Mouse (Mus musculus) activated CD4-positive, CD25-positive, alpha-beta regulatory T cell, adult 4 months (primary cell): Measurements from ENCODE around the gene Stx7. TPM values are rescaled to one million over a fixed set of nuclear protein-coding genes. Genes with fewer than 3 reads are reported as not detected.

Experiments
- ATAC-seq: one replicate; pipeline ENCODE4 v1.8.0; 2017
- polyA plus RNA-seq, 2 experiments: library from polyadenylated mRNA; unstranded; fragments of 100-300 nt; shearing (Covaris generic); gene quantifications; one replicate each; pipeline ENCODE4 v1.2.1; 2017

The Stx7 gene
- polyA plus RNA-seq, 2 experiments from 2014 or later: 23.3 to 33.2 TPM

DNA sequence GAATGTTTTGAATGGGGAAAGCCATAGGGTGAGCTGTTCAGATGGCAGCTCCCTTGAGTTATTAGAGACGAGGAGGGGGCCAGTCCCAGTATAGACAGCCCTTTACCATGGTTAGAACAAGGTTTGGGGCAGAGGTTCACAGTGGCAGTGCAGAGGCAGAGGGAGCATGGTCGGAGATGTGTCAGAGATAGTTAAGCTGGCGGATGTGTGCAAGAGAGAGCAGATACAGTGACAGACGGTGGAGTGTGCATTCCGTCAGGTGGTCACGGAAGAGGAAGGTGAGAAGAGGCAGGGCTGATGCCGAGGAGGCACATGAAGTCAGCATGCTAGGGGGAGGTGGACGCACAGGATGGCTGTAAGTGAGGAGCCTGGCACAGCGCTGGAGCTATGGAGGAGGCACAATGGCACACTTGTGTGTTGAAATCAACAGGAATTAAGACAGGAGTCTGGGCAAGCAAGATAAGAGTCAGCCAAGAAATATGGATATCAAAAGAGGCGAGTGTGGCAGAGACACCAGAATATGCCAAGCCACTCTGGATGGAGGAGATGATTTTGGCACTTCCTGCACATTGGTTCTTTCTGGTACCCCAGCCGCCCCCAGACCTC lies 19.0 kb downstream of the Stx7 start:
- ATAC-seq: no peak

- no peak for ATAC-seq
These were observed 19.8 kb downstream of the Stx7 start for GRCm38 (mm10) chr10:24168854-24169253.

GRCm38 (mm10) chr10:24171906-24172459 lies 22.9 kb downstream of the Stx7 start:
- ATAC-seq: no peak

DNA sequence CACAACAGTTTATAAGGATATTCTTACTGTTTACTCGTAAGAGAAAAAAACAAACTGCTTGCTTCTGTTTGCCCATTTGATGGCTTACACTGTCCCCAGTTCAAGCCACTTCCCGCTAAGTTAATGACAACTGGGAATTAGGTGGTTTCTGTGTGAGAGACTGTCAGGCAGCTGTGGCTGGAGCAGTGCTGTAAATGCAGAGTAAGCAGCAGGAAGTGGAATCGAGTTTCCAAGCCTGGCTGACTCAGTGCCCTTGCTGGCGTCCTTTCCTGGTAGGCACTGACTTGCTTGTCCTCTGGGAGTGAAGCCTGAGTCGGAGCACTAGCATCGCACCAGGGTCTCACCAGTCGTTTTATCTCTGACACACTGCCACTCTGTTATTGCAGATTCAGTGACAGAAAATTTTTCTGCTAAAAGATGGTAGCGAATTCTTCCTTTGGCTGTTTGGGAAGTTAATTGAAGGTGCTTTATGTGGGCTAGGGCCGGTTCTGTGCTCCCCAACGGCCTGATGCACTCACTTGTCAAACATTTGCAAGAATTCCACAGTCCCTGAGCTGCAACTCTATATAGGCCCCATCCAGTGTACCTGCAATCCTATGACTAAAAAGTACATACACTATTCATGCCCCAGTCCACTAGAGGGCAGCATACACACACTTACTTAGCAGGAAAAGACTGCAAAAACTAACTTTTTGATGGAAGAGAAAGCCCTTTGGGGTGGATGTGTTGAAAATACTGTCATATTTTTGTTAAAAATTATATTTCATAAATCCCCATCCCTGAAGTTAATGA lies 24.3 kb downstream of the Stx7 start:
- ATAC-seq: peak; percentile 73

GRCm38 (mm10) chr10:24190392-24190791 lies 41.3 kb downstream of the Stx7 start:
- ATAC-seq: no peak

DNA sequence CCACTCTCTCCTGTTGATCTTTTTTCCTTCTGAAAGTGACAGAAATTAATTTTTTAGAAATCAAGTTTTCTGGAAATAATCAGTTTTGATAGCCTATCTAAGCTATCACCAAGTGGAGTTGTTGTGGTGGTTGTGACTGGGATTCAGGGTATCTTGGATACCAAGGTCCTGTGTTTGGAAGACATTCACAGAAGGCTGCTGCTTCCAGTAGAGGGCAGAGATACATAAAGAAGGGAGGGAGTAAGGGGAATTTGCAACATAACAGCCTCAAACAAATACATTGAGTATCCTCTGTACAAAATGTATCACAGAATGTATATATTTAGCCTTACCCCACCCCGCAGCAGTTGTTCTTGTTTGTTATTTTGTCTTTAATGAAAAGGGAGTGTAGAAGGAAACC lies 42.9 kb downstream of the Stx7 start:
- no peak for ATAC-seq

- no peak for ATAC-seq
These were observed 50.2 kb downstream of the Stx7 start for GRCm38 (mm10) chr10:24199303-24199702.

DNA sequence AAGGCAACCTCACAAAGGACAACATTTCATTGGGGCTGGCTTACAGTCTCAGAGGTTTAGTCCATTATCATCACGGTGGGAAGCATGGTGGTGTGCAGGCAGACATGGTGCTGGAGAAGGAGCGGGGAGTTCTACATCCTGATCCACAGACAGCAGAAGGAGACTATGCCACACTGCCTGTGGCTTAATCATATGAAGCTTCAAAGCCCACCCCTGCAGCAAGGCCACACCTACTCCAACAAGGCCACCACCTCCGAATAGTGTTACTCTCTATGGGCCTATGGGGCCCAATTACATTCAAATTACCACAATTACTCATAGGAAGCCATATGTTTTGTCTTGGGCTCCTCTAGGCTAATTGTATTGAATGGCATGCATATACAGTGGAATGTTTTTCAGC lies 51.0 kb downstream of the Stx7 start:
- no peak for ATAC-seq

GRCm38 (mm10) chr10:24210075-24210474 lies 61.0 kb downstream of the Stx7 start:
- ATAC-seq: no peak

DNA sequence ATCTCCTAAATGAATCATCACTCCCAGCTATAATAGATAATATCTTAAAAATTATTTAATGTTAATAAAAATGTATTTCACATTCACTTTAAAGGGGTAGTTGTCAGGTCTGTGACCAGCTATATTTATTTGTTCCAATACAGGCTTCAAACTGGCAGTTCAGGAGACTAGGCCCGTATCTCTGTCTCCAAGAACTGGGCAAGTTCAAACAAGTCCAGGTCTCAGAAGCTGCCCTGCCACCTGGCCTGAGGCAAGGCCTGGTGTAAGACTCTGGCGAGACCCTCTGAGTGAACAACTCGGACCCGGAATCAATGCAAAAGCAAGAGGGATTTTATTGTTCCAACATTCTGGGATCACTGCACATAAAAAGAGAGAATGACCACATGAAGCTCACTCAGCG lies 64.2 kb downstream of the Stx7 start:
- no peak for ATAC-seq

DNA sequence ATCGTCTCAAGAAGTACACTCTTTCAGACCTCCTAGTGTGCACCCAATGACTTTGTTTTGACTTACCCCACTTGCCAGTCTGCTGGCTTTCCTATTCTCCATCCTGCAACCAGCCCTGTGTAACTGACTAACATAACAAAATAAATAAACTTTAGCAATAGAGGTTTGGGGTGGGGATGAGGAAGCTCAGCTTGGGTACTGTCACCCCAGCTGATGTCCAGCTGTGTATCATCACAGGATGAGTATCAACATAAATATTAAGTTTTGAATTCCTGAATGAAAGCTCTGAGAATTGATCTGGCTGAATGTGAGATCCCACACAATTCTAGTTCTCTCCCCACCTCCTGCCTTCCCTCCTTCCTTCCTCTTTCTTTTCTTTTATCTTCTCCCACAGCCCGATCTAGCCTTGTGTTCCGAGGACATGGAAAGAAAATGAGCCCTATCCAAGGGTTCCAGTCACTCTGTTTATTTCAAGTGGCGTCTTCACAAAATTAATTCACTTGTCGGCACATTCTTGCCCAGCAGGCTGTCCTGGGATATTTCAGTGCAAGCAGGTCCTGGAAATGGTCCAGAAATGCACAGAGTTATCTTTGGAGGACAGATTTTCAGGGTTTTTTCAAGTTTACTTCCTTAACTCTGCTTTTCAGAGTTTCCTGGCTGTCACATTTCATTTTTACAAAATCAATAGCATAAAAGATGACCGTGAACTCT lies 68.6 kb downstream of the Stx7 start:
- ATAC-seq: no peak

GRCm38 (mm10) chr10:24220931-24221330 lies 71.8 kb downstream of the Stx7 start:
- ATAC-seq: no peak

- ATAC-seq: no peak
These were observed 73.8 kb downstream of the Stx7 start for GRCm38 (mm10) chr10:24222911-24223310.

DNA sequence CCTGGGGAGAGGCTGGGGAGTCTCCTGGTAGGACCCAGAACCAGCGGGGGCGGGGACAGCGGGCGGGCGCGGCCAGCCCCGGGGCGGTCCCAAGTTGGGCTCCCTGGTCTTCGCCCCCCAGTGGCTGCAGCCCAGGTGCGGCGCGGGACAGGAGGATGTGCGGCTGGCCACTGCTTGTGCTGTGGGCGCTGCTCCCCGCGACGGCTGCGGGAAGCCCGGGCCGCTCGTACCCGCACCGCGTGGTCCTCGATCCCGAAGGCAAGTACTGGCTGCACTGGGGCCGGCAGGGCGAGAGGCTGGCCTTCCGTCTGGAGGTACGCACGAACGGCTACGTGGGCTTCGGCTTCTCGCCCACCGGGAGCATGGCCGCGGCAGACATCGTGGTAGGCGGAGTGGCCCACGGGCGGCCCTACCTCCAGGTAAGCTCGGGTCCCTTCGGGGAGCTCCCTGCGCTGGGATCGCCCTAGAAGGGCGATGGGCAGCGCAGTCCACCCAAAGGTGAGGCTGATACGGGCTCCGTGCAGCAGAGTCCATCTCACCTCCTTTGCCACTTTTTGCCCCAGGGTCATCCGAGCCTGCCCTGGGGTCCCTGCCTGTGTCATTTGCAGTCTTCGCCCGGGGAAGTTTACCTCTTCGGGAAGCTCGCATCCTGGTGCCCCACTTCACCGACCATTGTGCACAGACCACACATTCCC lies 74.5 kb downstream of the Stx7 start, which contains the start of gene Moxd1:
TSS of gene Moxd1 (plus strand) at position 69 of the 695 bp plus-strand sequence.
- no peak for ATAC-seq

DNA sequence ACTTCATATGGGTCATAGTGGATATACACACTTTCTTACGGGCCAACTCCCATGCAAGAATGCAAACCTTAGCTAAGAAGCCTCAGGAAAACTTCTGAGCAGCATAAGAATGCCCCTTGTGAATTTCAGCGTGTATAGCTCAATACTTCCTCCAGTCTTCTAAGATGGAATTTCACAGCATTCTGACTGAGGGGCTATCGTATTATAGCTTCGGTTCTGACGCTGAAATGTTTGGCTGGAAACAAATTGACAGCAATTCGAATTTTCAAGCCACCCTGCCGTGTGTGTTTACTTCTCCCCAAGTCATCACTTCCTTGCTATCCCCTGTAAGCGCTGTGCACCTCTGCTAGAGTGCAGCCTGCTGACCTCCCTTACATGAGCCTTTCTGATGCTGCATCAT lies 75.5 kb downstream of the Stx7 start:
- no peak for ATAC-seq

DNA sequence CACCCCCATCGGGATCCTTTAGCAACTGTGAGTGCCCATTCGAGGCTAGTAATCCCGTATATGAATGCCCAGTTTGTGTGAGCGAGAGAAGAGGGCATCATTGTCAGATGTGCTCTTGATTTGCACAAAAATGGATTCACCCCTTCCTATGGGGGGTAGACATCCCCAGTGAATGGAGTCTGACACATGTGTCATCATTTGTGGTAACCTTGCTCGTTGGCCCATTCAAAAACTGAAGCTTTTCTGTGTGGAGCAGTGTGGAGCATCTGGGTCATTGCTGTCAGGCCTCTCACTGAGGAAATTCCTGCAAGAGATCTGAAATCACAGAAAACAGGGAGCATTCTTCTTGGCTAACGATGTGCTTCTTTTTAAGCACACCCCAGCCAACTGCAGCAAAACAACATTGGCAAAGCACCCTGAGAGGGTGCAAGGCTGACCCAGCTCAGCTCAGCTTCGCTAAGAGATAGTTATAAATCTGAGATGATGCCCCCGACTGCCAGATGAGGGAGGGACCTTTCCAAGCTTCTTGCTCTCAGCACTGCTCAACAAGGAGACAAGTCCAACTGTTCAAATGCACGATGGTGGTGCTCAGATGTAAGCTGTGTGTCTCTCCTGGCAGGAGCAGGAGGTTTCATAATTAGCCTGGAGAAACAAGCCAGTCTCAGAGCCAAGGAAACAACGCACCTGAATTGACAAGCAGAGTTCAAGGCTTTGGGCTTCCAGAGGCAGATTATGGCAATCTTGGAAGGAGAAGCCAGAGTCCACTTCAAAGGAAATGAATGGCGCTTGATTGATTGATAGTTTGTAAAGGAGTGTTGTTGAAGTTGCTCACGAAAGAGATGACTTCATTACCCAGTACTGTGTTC lies 79.4 kb downstream of the Stx7 start:
- no peak for ATAC-seq

DNA sequence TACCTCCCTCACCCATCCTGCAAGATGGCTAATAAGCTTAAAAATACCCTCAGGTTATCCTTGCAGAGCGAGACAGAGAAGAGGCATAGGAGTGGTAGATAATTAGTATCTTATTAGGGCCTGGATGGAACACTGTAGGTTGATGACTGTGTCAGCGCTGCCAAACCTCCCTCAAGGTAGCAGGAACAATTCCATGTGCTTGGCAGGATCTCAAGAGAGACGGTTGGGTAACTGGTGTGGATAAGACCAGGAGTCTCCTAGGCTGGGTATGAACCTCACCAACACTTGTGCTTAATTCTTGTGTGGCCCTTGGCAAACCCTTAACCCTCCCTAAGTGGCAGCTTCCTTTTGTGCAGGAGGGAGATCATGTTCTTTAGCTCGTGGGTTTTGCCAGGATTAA lies 83.2 kb downstream of the Stx7 start:
- no peak for ATAC-seq

- no peak for ATAC-seq
These were observed 86.6 kb downstream of the Stx7 start for GRCm38 (mm10) chr10:24235426-24236283.
